Mouse (Mus musculus) layer of hippocampus, postnatal 10 days (tissue): ENCODE measurements at regions not wholly inside any gene's neighbourhood (a gene's known extent, or its start where the extent isn't known, plus 50 kb on each side); places are given as distances from the start of the nearest gene placed in this dataset.

Experiments used
- DNase-seq, 2 experiments: peaks; one replicate each; pipeline ENCODE4 v3.0.0; 2021; ENCODE audit warnings: low spot score in 2 of 2

GRCm38 (mm10) chr2:148107607-148108115, 60.9 kb upstream of the Foxa2 start:
- DNase-seq = no peak

GRCm38 (mm10) chr2:148110149-148110548, 63.4 kb upstream of the Foxa2 start:
- peak in 1 of 2 experiments; percentile 19 for DNase-seq

GRCm38 (mm10) chr2:148111889-148112288, 65.1 kb upstream of the Foxa2 start:
- DNase-seq = peak; percentile 40 to 47

GRCm38 (mm10) chr2:148113184-148113583, 66.4 kb upstream of the Foxa2 start:
- DNase-seq = no peak

- no peak for DNase-seq
Observed at GRCm38 (mm10) chr2:148114600-148114999, 67.8 kb upstream of the Foxa2 start.

GRCm38 (mm10) chr2:148116033-148116790, 69.4 kb upstream of the Foxa2 start:
- no peak for DNase-seq

- DNase-seq = no peak
Observed at GRCm38 (mm10) chr2:148117420-148117819, 70.7 kb upstream of the Foxa2 start.

GRCm38 (mm10) chr2:148121885-148122876, 75.4 kb upstream of the Foxa2 start:
- DNase-seq = peak; percentile 44 to 63

DNA sequence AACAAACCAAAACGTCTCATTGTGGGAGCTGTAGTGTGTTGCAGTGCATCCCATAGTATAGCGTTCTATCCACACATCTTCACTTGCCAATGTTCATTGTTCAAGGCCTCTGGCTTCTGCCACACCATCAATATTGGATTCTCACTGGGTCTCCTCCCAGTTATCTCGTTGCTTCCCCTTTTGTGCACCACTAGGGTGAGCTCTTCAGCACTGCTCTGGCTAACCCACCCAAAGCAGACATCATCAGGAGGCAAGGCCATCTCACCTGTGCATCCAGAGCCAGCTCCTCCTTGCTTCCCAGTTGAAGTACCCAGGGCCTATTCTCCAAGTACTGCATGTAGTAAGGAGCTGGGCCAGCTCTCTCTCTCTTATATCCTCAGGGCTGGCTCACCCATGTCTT, 77.0 kb upstream of the Foxa2 start:
- DNase-seq = no peak

DNA sequence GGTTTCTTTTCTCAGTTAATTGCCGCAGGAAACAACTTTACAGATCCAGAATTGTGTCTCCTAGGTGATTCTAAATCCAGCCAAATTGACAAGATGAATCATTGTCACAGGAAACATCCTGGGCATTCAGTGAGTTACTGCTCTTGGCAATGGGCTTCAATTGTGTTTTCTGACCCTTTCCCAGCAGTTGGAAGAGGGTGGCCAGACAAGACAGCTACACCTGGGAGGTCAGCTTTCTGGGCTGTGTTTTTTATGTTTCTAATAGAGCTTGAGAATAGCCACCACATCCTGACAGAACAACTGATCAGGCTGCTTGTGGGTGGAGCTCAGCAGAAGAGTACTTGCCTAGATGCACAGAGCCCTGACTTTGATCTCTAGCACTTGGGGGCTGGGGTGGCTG, 87.0 kb upstream of the Foxa2 start:
- no peak for DNase-seq

GRCm38 (mm10) chr2:148141936-148142335, 95.2 kb upstream of the Foxa2 start:
- DNase-seq = no peak

- DNase-seq = no peak
Observed at GRCm38 (mm10) chr2:148144816-148145215, 98.0 kb upstream of the Foxa2 start.

- DNase-seq = no peak
Observed at GRCm38 (mm10) chr2:148148272-148148671, 101.5 kb upstream of the Foxa2 start.

GRCm38 (mm10) chr2:148149426-148149825, 102.7 kb upstream of the Foxa2 start:
- DNase-seq = no peak

- DNase-seq = no peak
Observed at GRCm38 (mm10) chr2:148153513-148154271, 106.9 kb upstream of the Foxa2 start.

DNA sequence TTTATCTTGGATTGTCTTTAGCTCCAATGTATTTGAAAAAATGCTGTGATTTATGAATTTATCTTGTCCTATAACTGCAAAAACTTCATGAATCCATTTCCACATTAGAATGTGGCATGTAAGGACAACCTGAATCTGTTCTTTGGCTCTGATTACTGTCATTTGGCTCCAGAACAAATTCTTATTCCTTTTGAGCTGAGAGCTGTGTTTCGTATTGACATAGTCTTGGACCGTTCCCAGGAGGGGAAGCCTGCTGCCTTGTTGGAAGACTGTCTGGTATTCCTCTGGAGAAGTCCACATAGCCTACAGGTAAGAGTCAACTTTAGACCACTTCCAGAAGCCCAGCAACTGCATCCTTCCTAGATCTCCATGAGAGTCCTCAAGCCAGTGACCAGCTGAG, 109.4 kb upstream of the Foxa2 start:
- no peak for DNase-seq

- DNase-seq = no peak
Observed at GRCm38 (mm10) chr2:148159028-148159600, 112.3 kb upstream of the Foxa2 start.

GRCm38 (mm10) chr2:148160997-148161396, 114.2 kb upstream of the Foxa2 start:
- DNase-seq = no peak

- no peak for DNase-seq
Observed at GRCm38 (mm10) chr2:148161966-148162365, 115.2 kb upstream of the Foxa2 start.

GRCm38 (mm10) chr2:148162562-148162961, 115.8 kb upstream of the Foxa2 start:
- DNase-seq = no peak

DNA sequence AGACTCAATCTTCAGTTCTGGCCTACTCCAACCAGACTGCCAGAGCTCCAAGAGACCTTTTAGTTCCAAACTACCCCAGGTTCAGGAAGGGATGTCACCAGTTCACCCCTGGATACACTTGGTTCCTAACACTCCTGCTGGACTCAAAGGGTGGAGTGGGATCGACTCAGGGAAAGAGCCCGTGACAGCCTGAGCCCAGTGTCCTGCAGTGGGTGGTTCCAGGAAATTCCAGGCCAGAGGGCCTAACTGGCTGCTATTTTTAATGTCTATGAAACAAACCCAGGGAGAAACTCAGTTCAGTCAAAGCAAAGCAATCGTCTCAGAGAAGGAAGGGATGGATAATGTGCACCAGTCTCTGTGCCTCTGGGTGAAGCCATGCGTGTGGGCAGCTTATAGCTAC, 124.3 kb upstream of the Foxa2 start:
- no peak for DNase-seq
